Mouse (Mus musculus) heart, postnatal 10 days (tissue): ENCODE measurements around the gene Sypl. TPM values are rescaled to one million over a fixed set of nuclear protein-coding genes. Genes with fewer than 3 reads are reported as not detected.
A peak's percentile ranks its signal among the peaks of the same experiment; 100 is the strongest.
"Not testable (repeated sequence)": the region's sequence is repeated elsewhere in the genome, so short reads cannot be mapped to it uniquely, and the experiment has no call there.

Experiments used
- DNase-seq, 2 experiments: peaks; one replicate each; pipeline ENCODE4 v3.0.0; 2021
- intact Hi-C: fragments of 180-260 bp; cut with DNase I; formaldehyde crosslinking; loops from one replicate; pipeline ENCODE4 v1.15.1; 2025
- total RNA-seq, 2 experiments: library from RNA; stranded (reverse); gene quantifications; 2 replicates each; pipeline ENCODE4 v1.2.3; 2021

Sypl gene
- total RNA-seq, 2 experiments from 2014 or later: 83.4 to 89.9 TPM

DNA sequence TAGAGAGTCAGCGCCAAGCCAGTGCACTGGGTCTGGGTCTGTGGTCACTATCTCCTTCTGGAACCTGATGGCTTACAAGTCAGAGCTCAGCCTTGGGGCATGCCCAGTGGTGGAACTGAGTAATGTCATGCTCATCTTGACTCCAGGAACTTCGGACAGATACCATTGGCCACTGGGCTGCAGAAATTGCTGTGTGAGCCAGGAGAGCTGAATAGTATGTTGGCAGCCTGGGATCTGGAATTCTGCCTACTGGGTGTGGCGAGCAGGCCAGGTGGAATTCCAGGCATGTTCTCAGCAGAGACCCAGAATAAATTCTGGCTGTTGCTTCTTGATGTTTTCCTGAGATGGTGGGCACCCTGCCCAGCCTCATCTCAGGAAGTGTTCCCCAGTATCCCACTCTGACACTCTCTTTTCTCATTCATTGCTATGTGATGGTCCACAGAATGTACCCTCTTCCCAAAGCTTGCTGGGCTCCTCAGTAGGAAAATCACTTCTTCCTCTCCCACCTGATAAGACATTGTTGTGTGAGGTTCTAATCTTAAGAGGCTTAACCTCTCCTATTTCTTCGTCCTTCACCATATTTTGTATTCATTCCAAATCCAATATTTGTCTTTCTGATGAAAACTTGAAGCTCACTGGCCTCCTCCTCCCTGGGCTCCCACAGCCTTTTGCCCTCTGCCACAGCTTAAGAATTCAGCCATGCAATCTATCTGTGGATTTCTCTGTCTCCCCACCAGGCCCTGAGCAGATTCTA lies 41.6 kb downstream of the Sypl start:
- peak; percentile 71 to 74 for DNase-seq
- intact Hi-C loops: no loop called here

DNA sequence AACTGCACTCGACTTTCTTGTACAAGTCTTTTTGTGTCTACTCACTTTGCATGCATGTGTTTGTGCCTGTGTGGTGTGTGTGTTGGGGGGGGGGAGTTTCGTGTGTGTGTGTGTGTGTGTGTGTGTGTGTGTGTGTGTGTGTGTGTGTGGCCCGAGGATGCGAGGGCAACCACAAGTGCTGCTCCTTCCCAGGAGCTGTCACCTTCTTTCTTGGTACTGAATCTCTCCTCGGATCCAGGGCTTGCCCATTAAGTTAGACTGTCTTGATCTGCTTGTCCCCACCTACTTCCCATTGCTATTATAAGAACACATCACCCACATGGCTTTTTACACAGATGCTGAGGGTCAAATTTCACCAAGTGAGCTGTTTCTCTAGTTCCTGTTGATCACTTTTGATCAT lies 45.1 kb downstream of the Sypl start:
- no peak for DNase-seq
- intact Hi-C loops: no loop called here

DNA sequence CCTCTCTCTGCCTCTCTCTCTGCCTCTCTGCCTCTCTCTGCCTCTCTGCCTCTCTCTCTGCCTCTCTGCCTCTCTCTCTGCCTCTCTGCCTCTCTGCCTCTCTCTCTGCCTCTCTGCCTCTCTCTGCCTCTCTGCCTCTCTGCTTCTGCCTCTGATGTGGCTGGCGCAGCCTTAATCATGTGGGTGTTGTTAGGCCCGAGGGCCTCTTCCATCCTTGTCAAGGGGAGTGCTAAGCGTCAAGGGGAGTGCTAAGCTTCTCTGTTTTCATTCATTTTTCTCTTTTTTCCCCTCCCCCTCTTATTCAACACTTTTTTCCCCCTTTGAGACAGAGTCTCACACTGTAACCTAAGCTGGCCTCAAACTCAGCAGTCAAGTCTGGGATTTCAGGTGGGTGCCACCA lies 46.1 kb downstream of the Sypl start:
- DNase-seq, intact Hi-C loops: not testable (repeated sequence)

DNA sequence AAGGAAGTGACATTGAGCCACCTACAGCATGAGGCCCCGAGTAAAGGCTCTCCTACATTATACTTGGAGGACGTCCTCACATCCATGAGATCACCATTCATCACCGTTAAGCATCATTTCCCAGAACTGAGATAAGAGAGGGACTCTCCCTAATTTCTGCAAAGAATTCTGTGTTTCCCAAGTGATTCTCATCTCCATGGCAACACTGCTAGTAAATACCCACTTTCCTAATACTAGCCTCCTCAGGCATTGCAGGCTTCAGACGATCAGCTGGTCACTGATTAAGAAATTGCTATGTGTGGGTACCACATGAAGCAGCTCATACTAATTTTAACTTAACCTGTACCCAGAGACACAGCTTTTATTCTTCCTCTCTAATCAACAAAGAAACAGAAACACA lies 46.7 kb downstream of the Sypl start:
- DNase-seq: no peak
- intact Hi-C loops: no loop called here

DNA sequence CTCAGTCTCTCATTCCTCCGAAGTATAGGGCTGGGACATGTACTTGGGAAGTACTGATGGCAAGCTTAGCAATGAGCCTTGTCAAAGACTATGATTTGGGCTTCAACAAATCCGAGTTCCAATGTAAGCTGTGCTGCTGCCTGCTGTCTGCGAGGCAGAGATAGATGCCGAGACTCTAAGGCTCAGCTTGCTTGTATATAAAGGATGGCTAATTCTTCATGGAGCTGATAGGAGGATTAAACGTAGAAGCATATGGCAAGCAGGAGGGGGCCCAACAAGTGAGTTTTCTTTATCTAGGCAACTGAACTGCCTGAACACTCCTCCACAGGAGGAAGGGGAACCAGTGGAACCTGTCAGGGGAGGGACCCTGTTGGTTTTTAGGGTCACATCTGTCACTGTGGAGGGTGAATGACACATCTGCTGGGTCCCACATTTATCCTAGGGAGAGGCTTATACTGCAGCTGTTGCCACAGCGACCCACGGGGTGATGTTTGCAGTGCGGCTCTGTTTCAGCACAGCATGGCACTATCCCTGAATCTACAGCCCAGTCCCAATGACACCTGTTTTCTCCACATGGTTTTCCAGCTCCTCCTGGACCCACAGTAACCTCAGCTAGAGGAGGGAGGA lies 49.8 kb downstream of the Sypl start:
- DNase-seq: no peak
- intact Hi-C loops: no loop called here

DNA sequence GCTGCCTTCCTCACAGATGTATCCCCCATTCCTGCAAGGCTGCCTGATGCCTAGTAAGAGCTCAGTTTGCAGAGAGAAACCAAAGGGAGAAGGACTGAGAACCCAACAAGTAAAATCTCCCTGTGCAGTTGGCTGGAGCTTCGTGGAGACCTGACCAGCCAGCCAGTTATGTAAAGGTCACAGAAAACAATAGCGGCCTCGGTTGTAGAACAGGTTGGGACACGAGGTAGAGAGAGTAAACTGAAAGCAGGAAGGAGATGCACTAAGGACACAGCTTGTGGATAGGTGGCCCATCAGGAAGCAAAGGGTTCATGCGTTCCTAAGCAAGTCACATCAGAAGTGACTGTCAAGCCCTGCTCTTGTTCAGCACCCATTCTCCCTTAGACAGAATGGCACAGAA lies 52.2 kb downstream of the Sypl start:
- intact Hi-C loops: no loop called here
- no peak for DNase-seq

DNA sequence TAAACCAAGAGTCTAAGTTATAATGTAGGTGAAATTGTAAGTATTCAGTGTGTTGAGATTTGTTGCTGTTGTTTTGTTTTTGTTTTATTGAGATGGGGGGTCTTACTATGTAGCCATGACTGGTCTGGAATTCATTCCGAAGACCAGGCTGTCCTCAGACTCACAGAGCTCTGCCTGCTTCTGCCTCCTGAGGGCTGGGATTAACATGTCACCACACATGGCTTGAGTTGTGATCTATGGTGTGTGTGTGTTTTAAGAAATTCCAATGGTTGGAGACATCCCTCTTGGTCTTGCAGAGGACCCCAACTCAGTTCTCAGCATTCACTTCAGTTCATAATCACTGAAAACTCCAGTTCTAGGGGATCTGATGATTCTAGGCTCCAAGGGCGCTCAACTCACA lies 53.5 kb downstream of the Sypl start:
- DNase-seq: no peak
- intact Hi-C loops: no loop called here

DNA sequence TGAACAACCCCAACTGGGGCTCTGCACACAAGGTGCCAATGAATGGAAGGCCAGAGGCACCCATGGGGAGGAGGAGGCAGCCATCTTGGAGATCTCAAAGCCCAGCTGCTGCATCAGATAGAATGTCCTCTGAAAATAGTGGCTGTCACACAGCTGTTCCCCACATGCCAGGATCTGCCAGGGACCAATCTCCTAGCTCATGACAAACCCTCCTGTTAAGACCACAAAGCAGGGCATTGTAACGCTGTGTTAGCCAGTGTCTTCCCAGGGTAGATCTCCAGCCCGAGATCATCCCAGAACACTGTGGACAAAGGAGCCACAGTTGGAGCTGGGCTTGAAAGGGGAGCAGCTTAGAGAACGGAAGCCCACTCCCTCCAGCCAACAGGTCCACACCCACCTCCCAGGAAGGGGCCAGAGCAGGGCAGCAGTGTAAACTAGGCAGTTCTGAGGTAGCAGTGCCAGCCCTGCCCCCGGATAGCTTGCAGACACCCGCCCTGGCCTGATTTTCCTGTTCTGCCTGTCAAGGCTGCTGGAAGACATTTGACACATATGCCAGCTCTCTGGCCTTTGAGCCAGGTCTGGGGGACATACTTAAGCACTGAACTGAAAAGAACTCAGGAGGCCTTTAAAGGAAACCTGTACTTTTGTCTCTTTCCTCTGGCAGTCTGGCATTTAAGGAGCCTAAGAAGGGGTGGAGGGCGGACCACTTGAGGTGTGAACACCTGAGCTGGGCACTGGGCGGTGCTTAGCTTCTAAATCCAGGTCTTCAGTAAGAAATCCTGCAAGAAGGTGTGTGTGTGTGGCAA lies 54.8 kb downstream of the Sypl start:
- no peak for DNase-seq
- intact Hi-C loops: no loop called here

DNA sequence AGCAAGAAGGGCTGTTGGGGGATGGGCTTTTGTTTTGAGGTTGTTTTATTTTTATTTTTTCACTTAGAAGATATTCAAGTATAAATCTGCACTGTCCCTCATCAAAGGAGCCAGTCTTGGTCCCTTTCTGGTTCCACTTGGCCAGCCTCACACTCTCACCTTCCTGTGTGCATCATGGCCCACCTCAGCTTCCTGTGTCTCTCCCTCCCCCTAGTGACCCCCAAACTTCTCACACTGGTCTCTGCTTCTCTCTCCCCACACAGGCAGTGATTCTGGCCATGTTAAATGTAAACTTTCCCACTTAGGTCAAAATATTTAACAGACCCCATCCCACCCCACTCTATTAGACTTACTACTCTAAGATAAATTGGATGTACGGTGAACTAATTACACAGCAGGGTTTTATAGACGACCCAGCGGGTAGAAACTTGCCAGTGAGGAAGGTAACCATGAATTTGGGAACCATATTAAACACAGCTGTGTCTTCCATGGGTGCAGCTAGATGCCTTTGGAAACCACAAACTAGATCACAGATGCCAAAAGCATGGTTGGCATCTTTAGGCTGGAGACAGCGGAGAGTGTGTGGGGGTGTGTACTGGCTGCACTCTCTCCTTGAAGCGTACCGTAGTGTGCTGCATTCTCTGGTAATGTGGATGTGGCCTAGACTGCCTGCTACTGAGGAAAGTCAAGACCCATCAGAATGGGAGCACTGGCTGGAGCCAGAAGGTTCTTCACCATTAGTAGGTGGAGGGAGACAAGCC lies 55.7 kb downstream of the Sypl start:
- DNase-seq: no peak
- intact Hi-C loops: no loop called here

DNA sequence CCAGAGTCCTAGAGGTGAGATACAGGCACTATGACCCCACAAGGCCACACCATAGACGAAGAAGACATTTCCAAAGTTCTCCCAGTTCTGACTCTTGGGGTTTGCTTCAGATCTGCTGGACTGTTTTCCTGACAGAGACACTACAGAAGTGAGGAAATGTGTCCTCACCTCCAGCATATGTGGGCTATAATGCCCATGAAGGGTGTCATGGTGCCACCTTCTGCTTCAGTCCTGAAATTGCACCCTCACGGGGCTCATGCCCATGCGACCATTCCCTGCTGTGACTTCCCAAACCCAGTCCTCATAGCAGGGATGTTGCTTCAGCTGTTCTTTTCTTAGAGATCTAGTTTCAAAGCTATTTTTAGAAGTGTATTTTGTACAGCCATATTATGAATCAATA lies 56.3 kb downstream of the Sypl start:
- intact Hi-C loops: loop anchor here (2.0 kb wide), 1 partner anchor 89 kb away; no protein-coding TSS in a partner anchor

DNA sequence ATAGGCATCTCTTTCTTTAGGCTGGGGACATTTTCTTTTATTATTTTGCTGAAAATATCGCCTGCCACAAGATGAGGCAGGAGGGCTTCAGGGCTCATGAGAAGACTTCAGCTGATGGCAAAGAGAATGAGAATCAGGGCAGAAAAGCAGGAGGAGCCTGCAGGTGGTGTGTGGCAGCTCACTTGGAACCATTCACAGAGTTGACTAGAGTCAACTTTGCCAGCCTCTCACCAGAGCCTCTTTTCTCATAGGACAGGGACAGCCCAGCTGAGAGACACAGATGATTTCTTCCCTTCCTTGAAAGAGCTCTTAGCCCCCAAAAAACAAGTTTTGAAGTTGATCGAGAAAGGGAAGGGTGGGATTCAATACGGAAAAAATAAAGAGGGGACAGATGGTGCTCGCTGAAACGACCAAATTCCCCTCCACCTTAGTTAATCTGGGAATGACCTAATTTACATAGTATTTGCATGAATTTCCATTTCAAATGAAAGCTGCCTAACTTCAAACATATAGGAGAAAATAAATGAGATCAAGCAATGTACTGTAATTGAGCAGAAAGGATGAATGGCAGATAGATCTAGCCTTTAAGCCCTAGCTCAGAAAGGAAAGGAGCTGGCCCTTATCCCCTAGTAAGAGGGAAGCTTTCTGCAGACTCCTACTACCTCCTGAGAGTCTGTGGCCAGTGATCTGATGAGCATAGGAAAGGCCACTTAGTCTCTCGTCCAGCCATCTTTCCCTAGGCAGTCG lies 60.5 kb downstream of the Sypl start:
- DNase-seq: no peak
- intact Hi-C loops: no loop called here

More for the DNA sequence above, 56.3 kb downstream of the Sypl start:
- DNase-seq: peak; percentile 66 to 72

DNA sequence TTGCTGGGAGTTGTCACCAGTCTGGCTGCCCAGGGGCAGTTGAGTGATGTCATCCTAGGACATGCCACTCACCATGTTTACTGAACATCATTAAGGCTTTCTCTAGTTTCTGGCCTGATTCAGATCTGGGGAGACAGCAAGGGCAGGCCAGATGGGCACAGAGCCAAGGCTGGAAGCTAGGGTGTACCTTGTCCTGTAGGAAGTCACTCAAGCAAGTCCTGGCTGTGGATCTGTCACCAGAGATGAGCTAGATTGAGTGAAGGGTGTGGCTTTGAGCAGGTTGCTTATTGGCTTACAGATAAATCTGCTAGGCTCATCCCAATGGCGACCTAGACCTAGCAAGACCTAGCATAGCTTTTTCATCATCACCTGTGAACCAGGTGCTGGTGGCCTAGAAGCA lies 61.4 kb downstream of the Sypl start:
- no peak for DNase-seq
- intact Hi-C loops: no loop called here

DNA sequence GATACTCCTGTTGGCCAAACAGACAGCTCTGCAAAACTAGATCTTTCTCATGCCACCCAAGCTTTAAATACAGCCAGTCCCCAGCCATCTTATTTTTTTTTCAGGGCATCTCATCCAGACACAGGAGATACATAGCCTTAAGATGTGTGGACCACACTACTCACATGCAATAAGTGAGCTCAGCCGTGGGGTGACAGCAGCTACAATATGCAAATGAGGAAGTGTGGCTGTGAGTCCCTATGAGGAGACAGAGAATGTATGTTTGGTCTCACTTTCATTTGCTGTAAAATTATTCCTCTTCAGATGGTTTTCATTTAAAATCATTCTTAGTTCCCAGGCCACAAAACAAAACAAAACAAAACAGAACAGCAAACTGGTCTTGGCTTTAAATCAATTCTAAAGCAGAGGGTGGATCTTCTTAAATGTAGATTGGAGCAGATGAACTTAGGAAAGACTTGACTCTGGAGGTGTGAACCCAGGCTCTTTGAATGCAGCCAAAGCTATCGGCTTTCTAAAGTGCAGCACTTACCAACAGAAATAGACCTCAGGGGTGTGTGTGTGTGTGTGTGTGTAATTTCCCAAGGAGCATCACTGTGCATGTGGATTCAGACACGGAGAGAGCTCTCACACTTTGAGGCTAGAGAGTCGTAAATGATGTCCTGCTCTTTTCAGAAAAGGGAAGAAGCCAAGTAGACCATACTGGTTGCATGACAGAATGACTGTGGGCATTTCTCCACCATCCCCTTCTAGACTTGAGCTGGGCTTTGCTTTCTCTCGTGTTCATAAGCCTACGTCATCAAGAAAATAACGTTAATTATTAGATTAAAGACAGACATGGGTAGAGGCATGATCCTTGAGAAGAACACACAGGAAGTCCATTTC lies 63.4 kb downstream of the Sypl start:
- intact Hi-C loops: no loop called here
- DNase-seq: no peak

DNA sequence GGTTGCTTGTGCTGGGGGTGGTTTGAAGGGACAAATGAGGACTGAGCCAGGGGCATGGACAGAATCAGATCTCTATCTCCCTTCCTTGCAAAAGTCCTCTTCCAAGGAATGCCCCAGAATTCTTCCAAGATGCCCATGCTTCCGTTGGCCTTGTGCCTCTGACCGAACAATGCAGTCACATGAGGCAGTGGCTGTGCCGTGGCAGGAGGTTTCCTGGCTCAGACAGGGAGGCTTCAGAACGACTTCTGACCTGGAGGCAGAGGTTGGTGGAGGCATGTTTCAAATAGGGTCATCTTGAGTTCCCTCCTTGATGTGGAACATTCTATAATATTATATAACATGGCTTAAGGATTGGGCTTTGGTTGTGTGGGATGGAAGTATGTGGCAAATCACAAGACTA lies 64.9 kb downstream of the Sypl start:
- intact Hi-C loops: no loop called here
- DNase-seq: no peak

DNA sequence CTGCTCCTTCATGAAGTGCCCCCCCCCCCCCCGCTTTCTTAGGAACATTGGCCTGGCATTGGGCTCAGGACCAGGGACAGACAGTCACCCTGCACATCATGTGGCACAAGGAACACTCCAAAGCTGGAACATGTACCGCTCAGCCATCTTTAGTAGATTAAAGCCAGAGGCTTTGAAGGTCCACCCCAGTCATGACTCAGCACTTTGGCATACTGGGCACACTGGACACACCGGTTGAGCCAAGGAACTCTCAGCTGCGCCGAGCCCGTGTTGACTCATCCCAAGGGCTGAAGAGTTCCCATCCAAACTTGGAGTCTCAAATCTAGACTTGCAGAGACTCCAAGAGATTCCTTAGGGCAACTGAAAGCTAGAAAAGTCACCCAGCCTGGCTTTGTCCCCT lies 66.3 kb downstream of the Sypl start:
- intact Hi-C loops: no loop called here
- peak; percentile 49 to 57 for DNase-seq

DNA sequence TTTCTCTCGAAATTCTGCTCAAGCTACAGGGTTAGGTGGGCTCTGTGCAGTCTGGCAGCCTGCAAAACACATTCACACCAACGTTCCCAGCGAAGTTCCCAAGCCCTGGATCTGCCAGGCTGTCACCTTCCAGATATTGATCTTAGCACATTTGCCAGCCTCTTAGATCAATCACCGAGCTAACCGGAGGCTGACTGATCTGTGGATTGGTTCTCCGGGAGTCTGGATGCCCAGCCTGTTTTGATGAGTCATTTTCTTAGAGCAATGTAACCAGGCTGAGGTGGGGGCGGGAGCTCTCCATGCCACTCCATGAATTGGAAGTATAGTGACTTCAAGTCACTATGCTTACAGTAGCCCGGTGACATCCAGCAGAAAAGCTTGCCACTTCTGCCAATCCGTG lies 67.4 kb downstream of the Sypl start:
- DNase-seq: no peak
- intact Hi-C loops: no loop called here

DNA sequence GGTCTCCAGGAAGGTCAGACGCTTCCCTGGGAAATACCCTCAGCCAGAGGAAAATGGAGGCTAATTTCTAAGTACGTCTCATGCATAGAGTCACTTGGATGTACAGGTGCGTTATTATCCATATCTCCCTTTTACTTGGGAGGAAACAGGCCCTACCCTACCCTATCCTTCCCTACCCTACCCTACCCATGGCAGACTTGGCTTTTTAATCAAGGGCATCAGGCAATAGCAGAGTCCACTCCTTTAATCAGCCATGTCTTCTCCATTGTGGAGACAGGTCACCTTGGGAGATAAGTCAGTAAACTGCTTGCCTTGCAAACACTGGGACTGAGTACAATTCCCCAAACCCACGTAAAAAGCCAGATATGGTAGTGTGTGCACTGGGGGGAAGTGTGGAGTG lies 68.1 kb downstream of the Sypl start:
- intact Hi-C loops: no loop called here

DNA sequence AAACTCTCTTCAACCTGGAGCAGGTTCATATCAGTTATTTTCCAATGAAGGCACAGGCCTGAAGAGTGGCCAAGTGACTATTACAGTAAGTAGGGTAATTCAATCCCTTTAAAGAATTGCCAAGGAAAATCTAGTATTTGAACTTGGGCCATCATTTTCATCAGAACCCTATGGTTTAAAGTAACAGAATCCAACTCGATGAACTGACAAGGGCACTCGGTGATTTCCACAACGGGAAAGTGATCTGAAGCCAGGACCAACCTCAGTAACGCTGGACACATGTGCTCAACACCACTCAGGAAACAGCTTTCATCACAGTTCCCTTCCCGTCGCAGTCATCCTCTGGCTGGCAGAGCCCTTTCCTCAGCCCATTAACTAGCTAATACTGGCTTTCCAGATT lies 70.8 kb downstream of the Sypl start:
- no peak for DNase-seq
- intact Hi-C loops: no loop called here

More for the DNA sequence above, 68.1 kb downstream of the Sypl start:
- DNase-seq: no peak

DNA sequence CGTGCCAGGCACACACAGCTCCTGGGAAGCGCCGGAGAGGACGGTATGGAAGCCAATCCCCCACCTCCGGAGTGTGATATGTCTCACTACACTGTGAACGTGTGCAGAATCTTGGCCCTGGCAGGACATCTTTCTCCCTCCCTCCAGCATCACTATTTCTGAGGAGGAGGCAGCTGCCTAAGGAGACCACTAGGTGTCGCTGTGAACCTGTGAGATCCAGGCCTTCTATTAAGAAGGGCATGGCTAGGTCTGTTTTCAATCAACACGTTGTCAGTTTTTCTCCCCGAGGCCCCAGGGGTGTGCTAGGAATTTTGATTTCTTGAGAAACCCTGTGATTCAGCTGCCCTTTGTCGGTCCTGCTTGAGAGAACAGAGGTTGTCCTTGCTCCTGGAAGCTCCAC lies 73.4 kb downstream of the Sypl start:
- DNase-seq: peak; percentile 86 to 91
- intact Hi-C loops: loop anchor here (1.0 to 5.0 kb wide), 6 partner anchors 82 to 400 kb away; partner anchors contain the start of genes Atxn7l1 and Twistnb
